Mouse (Mus musculus): ENCODE results near the gene Hexim2. TPM values are rescaled to one million over a fixed set of nuclear protein-coding genes. Genes with fewer than 3 reads are reported as not detected.

Gene Hexim2
- polyA plus RNA-seq, 1 experiment from 2014 or later: 4.7 TPM

DNA sequence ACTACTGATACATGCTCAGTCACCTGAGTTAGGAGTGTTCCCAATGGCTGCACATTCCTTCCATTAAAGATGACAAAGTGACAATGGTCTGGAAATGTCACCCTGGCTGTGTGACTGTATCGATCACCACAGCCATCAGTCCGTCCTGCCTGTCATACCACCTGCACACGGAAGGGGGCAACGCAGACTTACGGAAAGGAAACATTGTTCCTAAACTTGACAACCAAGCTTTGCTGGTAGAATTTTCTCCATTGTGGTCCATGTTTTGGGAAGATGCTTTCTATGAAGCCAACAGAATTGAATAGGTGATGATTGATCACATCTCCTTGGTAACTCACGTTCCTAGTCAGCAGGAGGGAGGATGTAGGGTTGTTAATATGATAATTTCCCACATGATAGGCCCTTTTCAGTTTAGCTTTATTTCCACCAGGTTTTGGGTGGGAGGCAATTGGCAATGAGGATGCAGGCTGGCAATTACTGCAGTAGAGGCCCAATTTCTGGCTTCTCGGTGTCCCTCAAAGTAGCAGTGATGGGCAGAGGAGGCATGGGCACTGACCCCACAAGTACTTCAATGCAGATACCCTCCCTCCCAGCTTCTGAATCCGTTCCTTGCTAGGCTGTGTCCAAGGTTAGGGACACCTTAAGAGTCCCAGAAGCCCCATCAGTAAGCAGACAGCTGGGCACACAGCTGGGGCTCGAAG, 36.6 kb downstream of the Hexim2 start:
- Histone ChIP-seq H3K36me3 (replicated peaks) (no peaks in the 10 kb centered on the region), H3K4me3 (replicated peaks) (no peak overlapping the region), H3K27me3 (peaks cover 47% of the 10 kb centered on the region), H3K4me1 (replicated peaks) (peaks cover 27% of the 10 kb centered on the region), H3K9me3 (replicated peaks) (no peaks in the 10 kb centered on the region), H3K9ac (no peak overlapping the region), H3K27ac (replicated peaks) (no peak overlapping the region), H3K4me2 (no peak overlapping the region)
- no peak for ATAC-seq (ENCODE audit: insufficient read depth)
- WGBS (ENCODE audit: insufficient replicate concordance): 19% methylated on average over 9 of the region's 9 CpGs

DNA sequence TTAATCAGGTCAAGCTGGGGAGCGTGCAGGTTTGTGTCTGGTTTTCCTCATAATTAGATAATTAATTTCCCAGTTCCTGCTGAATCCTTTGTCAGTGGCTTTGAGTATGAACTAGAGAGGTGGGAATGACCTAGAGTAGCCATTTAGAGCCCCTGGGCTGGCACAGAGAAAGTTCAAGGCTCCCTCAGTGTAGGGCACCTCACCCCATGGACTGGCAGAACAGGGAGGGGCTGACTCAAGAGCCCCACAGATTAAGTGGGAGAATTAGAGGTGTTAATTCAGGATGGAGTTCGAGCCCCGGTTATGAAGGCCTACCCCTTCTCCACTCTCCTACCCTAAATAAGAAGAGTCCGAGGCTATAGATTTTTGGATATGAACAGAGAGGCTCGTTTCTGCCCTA, 37.4 kb downstream of the Hexim2 start:
- no peak overlapping the region for H3K4me2 ChIP-seq
- peaks cover 47% of the 10 kb centered on the region for H3K27me3 ChIP-seq
- no peaks in the 10 kb centered on the region for H3K9me3 ChIP-seq (replicated peaks)
- no peaks in the 10 kb centered on the region for H3K36me3 ChIP-seq (replicated peaks)
- no peak overlapping the region for H3K4me3 ChIP-seq (replicated peaks)
- WGBS (ENCODE audit: insufficient replicate concordance): 67% methylated on average over 5 of the region's 5 CpGs
- no peak overlapping the region for H3K9ac ChIP-seq
- H3K27ac ChIP-seq (replicated peaks): no peak overlapping the region
- H3K4me1 ChIP-seq (replicated peaks): peaks cover 29% of the 10 kb centered on the region
- ATAC-seq (ENCODE audit: insufficient read depth): no peak

DNA sequence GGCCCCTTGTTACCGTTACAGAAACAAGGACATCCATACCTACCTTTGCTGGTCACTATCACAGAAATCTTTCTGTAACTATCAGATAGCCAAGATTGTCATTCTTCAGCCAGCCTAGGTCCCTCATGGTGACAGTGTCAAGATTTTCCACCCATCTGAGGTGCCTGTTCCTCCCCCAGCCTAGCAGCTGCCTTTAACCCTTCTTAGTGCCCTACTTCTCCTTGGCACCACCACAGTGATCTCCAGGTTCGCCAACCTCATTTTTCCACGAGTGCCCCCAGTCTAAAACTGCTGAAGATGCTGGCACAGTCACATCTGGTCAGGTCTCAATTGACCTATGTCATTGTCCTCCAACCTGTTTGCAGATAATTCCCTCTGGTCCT, 37.9 kb downstream of the Hexim2 start:
- H3K9me3 ChIP-seq (replicated peaks): no peaks in the 10 kb centered on the region
- H3K9ac ChIP-seq: no peak overlapping the region
- H3K4me2 ChIP-seq: peak overlapping the region; percentile 69
- no peak overlapping the region for H3K27ac ChIP-seq (replicated peaks)
- 37% methylated on average over 3 of the region's 3 CpGs for WGBS (ENCODE audit: insufficient replicate concordance)
- no peaks in the 10 kb centered on the region for H3K36me3 ChIP-seq (replicated peaks)
- peaks cover 33% of the 10 kb centered on the region for H3K4me1 ChIP-seq (replicated peaks)
- H3K4me3 ChIP-seq (replicated peaks): peak overlapping the region; percentile 56
- ATAC-seq (ENCODE audit: insufficient read depth): no peak
- H3K27me3 ChIP-seq: peaks cover 47% of the 10 kb centered on the region

DNA sequence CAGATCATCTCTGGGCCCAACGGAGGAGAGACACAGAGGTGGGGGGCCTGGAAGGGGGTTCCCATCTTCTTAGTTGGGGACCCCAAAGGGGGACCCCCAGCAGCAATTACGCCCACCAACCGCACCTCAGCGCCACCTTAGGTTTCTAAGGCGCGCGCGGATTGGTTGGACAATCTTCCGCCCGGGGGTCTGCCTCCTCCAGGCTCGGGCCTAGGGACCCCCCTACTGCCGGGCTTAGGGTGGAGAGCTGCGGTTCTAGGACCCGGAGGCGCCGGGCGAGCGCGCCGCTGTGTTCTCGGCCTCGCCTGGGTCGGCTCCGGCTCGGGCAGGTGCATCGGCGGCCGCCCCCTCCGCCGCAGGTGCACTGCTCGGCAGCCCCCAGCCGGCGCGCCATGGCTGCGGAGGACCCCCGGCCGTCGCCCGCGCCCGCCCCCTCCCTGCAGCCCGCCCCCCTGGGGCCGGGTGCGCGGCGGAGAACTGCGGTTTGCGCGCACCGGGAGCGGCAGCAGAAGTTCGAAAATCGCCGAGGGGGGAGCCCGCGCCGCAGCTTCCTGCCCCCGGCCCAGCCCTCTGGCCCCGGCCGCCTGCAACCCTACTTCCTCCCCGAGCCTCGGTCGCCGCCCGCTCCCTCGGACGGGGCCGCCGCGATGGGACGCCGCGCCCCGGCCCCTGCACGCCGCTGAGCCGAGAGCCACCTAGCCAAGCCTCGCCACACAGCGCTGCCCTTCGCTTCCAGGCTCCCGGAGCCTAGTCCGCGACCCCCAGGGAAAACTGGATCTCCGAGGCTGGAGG, 38.5 kb downstream of the Hexim2 start, which contains the start of gene Fmnl1:
Gene Fmnl1 (plus strand): TSS at position 614 of the 792 bp plus-strand sequence.
- peak within 1 kb of the TSS; percentile 56 for H3K4me3 ChIP-seq (replicated peaks)
- no peaks in the 10 kb centered on the region for H3K9me3 ChIP-seq (replicated peaks)
- WGBS (ENCODE audit: insufficient replicate concordance): under 1% methylated on average over 71 of the region's 84 CpGs
- no peak for ATAC-seq (ENCODE audit: insufficient read depth)
- no peaks in the 10 kb centered on the region for H3K36me3 ChIP-seq (replicated peaks)
- H3K4me1 ChIP-seq (replicated peaks): peaks cover 36% of the 10 kb centered on the region
- H3K27me3 ChIP-seq: peaks cover 47% of the 10 kb centered on the region
- H3K4me2 ChIP-seq: peak within 1 kb of the TSS; percentile 69
- H3K27ac ChIP-seq (replicated peaks): peak within 1 kb of the TSS; percentile 41
- peak within 1 kb of the TSS; percentile 40; the same call in 1 of the 2 replicates for H3K9ac ChIP-seq

DNA sequence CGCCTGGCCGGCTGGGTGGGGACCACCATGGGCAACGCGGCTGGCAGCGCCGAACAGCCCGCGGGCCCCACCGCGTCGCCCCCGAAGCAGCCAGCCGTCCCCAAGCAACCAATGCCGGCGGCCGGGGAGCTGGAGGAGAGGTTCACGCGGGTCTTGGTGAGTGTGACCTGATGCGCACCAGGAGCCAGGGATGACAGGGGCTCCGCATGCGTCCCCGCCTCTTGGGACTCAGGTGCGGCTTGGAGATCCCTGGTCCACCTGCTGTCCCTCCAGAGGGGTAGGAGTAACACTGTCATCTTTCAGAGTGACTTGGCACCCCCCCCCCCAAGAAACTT, 39.0 kb downstream of the Hexim2 start:
- Histone ChIP-seq H3K4me3 (replicated peaks) (peak overlapping the region; percentile 56), H3K9ac (peak overlapping the region; percentile 40; the same call in 1 of the 2 replicates), H3K27ac (replicated peaks) (peak overlapping the region; percentile 41), H3K9me3 (replicated peaks) (no peaks in the 10 kb centered on the region), H3K4me1 (replicated peaks) (peaks cover 42% of the 10 kb centered on the region), H3K36me3 (replicated peaks) (no peaks in the 10 kb centered on the region), H3K27me3 (peaks cover 47% of the 10 kb centered on the region), H3K4me2 (peak overlapping the region; percentile 69)
- ATAC-seq (ENCODE audit: insufficient read depth): no peak
- WGBS (ENCODE audit: insufficient replicate concordance): 0% methylated on average over 23 of the region's 23 CpGs

DNA sequence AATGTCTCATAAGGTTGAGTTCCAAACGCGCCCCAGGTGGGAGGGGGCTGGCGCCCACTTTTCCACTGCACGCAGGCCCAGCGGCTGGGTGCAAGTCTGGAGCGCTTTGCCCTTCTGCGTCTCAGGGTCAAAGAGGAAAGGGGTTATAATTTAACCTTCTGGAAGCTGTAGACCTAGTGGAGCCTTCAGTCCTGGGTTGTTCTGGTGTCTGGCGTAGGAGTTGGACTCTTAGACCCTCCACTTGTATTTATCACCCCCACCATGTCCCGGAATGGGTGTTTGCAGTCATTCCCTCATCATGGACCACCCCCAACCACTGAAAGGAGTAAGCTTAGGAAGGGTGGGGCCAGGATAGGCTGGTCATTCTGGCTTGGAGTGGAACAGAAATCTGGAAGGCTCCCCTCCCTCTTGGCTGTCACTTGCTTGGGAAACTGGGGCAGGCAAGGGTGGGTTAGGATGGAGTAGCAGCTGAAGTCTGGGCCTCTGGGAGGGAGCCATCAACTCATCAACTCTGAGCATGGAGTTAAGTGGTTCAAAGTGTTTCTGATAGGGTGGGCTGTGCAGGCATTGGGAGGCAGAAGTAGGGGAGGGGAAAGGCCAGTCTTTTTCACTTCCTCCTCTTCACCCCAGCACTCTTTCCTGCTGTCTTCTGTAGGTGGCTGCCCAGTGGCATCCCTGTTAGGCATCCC, 39.6 kb downstream of the Hexim2 start:
- Histone ChIP-seq H3K4me2 (peak overlapping the region; percentile 69), H3K9ac (peak overlapping the region; percentile 40; the same call in 1 of the 2 replicates), H3K4me3 (replicated peaks) (peak overlapping the region; percentile 56), H3K36me3 (replicated peaks) (no peaks in the 10 kb centered on the region), H3K9me3 (replicated peaks) (no peaks in the 10 kb centered on the region), H3K4me1 (replicated peaks) (peaks cover 45% of the 10 kb centered on the region), H3K27me3 (peaks cover 47% of the 10 kb centered on the region), H3K27ac (replicated peaks) (peak overlapping the region; percentile 38; the same call in 1 of the 2 replicates)
- no peak for ATAC-seq (ENCODE audit: insufficient read depth)
- WGBS (ENCODE audit: insufficient replicate concordance): 13% methylated on average over 9 of the region's 9 CpGs

DNA sequence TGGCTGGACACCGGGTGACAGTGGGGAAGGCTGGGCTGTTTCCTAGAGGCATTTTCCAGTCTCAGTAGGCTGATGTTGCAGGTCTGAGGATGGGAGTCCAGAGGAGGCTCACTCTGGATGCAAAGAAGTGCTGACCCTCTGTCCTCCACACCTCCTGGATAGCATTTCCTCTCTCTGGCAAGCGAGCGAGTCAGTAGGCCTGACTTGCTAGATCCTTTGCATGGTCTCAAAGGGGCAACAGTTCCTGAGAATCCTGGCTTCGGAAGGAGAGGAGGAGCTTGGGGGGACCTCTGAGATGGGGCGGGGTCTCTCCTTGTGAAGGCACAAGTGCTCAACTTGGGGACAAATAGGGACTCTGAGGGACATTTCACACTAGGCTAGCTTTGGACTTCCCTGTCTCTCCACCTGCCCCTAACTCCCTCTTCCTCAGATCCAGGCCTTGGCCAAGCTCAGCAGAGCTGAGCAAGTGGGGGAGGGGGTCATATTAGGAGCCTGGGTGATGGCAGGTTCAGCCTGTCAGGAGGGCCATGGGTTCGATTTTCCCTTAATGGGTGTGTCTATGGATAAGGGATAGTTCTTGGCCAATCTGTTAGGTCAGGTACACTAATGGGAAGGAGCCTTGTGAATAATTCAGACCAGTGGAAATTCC, 40.3 kb downstream of the Hexim2 start:
- no peaks in the 10 kb centered on the region for H3K36me3 ChIP-seq (replicated peaks)
- H3K27me3 ChIP-seq: peaks cover 47% of the 10 kb centered on the region
- H3K27ac ChIP-seq (replicated peaks): peak overlapping the region; percentile 38; the same call in 1 of the 2 replicates
- H3K9ac ChIP-seq: no peak overlapping the region
- ATAC-seq (ENCODE audit: insufficient read depth): no peak
- 32% methylated on average over 6 of the region's 6 CpGs for WGBS (ENCODE audit: insufficient replicate concordance)
- peak overlapping the region; percentile 69 for H3K4me2 ChIP-seq
- H3K4me3 ChIP-seq (replicated peaks): peak overlapping the region; percentile 56
- H3K9me3 ChIP-seq (replicated peaks): no peaks in the 10 kb centered on the region
- H3K4me1 ChIP-seq (replicated peaks): peaks cover 45% of the 10 kb centered on the region

DNA sequence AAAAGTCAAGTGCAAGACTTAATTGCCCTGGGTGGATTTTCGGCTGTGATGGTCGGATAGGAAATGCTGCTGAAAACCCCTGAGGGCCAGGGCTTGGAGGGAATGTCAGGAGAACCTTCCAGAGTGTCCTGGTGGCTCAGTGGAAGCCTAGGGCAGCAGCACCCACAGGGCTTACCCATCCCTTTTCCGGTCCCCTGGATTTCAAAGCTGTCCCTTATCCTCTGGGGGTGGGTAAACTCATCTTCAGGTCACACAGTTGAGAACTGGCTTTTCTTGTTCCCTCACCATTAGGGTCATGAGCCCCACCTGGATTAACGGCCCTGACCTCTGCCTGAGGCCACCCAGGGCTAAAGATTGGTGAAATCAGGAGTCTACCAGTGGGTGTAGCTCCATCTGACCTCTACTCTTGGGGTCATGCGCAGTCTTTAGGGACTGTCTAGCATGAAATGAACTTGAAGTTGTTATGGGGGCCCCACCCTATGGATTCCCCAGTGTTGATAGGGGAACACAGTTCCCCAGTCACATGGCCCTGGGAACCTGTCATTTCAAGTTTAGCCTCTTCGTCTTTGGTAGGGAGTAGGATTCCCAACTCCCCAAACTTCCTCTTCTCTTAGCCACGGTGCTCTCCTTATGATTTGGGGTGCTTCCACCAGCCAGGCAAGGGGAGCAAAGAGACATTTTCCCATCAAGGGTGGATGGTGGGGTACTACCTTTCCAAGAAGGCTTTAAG, 41.0 kb downstream of the Hexim2 start:
- Histone ChIP-seq H3K36me3 (replicated peaks) (no peaks in the 10 kb centered on the region), H3K9ac (no peak overlapping the region), H3K27ac (replicated peaks) (peak overlapping the region; percentile 62; the same call in 1 of the 2 replicates), H3K27me3 (peaks cover 47% of the 10 kb centered on the region), H3K4me2 (peak overlapping the region; percentile 69), H3K4me1 (replicated peaks) (peaks cover 45% of the 10 kb centered on the region), H3K9me3 (replicated peaks) (no peaks in the 10 kb centered on the region), H3K4me3 (replicated peaks) (peak overlapping the region; percentile 56)
- ATAC-seq (ENCODE audit: insufficient read depth): no peak
- 50% methylated on average over 7 of the region's 7 CpGs for WGBS (ENCODE audit: insufficient replicate concordance)

DNA sequence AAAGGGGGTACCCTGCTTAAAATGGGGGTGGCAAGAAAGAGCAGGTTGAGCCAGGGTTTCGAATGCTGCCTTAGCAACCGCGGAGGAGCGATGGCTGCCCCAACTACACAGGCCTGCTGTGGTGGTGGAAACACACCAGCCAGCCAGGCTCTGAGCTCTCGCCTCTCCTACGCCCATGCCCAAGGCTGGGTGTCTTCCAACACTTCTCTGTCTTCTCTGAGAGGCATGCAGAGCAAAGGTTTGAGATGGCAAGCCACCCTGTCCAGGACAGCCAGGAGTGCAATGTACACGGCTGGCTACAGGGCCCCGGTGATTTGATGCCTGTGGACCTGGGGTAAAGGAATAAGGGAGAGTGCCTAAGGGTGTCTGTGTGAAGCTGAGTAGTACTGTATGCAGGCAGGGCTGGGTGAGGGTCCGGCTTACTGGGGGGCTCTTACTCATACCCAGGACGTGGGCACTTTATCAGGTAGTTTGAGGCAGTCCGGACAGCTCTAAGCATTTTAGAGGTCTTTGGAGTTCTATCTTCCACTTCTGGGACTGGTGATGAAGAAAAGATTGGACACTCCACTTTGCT, 41.6 kb downstream of the Hexim2 start:
- Histone ChIP-seq H3K27me3 (peaks cover 46% of the 10 kb centered on the region), H3K9me3 (replicated peaks) (no peaks in the 10 kb centered on the region), H3K9ac (no peak overlapping the region), H3K36me3 (replicated peaks) (no peaks in the 10 kb centered on the region), H3K27ac (replicated peaks) (peak overlapping the region; percentile 62), H3K4me2 (peak overlapping the region; percentile 69), H3K4me3 (replicated peaks) (peak overlapping the region; percentile 2; the same call in 1 of the 2 replicates), H3K4me1 (replicated peaks) (peaks cover 45% of the 10 kb centered on the region)
- no peak for ATAC-seq (ENCODE audit: insufficient read depth)
- WGBS (ENCODE audit: insufficient replicate concordance): 58% methylated on average over 11 of the region's 11 CpGs

DNA sequence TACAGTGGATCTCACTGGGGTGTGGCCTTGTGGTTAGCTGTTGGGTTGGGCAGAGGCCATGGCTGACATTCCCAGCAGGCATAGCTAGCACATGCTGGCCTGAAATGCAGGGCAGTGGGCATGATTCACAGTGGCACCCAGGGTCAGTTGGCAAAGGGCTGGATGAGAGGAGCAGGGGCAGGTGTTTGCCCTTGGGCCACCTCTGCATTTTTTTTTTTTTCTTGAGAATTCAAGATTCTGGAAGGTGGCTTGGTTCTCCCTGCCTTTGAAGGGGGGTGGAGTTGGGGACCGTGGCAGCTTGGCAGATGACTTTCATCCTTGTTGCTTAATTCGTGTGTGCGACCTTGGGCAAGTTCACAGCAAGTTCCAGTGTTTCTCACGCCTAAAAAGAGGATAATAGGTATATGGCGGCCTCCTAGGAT, 42.2 kb downstream of the Hexim2 start:
- Histone ChIP-seq H3K9ac (no peak overlapping the region), H3K27ac (replicated peaks) (peak overlapping the region; percentile 64), H3K36me3 (replicated peaks) (no peaks in the 10 kb centered on the region), H3K4me1 (replicated peaks) (peaks cover 45% of the 10 kb centered on the region), H3K4me3 (replicated peaks) (no peak overlapping the region), H3K4me2 (peak overlapping the region; percentile 69), H3K27me3 (peaks cover 40% of the 10 kb centered on the region), H3K9me3 (replicated peaks) (no peaks in the 10 kb centered on the region)
- ATAC-seq (ENCODE audit: insufficient read depth): no peak
- WGBS (ENCODE audit: insufficient replicate concordance): 13% methylated on average over 5 of the region's 5 CpGs
